21 mouse cellular contexts compared by ENCODE assay signal in genomic region chr3:94434305-94434704, GRCm38 (mm10). TPM values are rescaled to one million over a fixed set of nuclear protein-coding genes. Genes with fewer than 3 reads are reported as not detected.
"Had no signal": no experiment of that assay in that cellular context is flagged by ENCODE, and none has a peak within 500 bp of the region (broad histone marks: within the 10 kb centered on the region; RNA-seq: fewer than 3 reads in every experiment).

No protein-coding gene starts in this region.

- H3K9ac ChIP-seq: limb, embryonic 12.5 days; liver, embryonic 14.5 days; lung, embryonic 15.5 days; midbrain, embryonic 15.5 days; neural tube, embryonic 12.5 days; stomach, embryonic 15.5 days had no signal

- H3K9me3 ChIP-seq: limb, embryonic 12.5 days; lung, embryonic 15.5 days; megakaryocyte, embryonic 14.5 days; midbrain, embryonic 15.5 days; neural tube, embryonic 12.5 days; stomach, embryonic 15.5 days had no signal

- H3K4me3 ChIP-seq: layer of hippocampus, adult 2 months; limb, embryonic 12.5 days; lung, embryonic 15.5 days; megakaryocyte, embryonic 14.5 days; midbrain, embryonic 15.5 days; neural tube, embryonic 12.5 days; stomach, embryonic 15.5 days had no signal

- H3K4me1 ChIP-seq: limb, embryonic 12.5 days; lung, embryonic 15.5 days; midbrain, embryonic 15.5 days; neural tube, embryonic 12.5 days; stomach, embryonic 15.5 days had no signal

- H3K4me2 ChIP-seq: limb, embryonic 12.5 days; lung, embryonic 15.5 days; midbrain, embryonic 11.5 days; midbrain, embryonic 15.5 days; neural tube, embryonic 12.5 days; stomach, embryonic 15.5 days had no signal

- DNase-seq: kidney, postnatal 4 days; lung, postnatal 14 days; right cerebral cortex, postnatal 4 days; spleen, adult 18-20 months; thymus, postnatal 4 days had no signal

- H3K27me3 ChIP-seq: lung, embryonic 15.5 days; midbrain, embryonic 15.5 days; neural tube, embryonic 12.5 days; stomach, embryonic 15.5 days had no signal

- H3K27ac ChIP-seq: kidney, postnatal 0 days; layer of hippocampus, adult 2 months; limb, embryonic 12.5 days; liver, embryonic 14.5 days; lung, embryonic 15.5 days; macrophage; midbrain, embryonic 15.5 days; neural tube, embryonic 12.5 days; stomach, embryonic 15.5 days had no signal

- ATAC-seq: inflammation-experienced regulatory T-cells, adult 6 months; midbrain, embryonic 15.5 days had no signal

- H3K36me3 ChIP-seq: limb, embryonic 12.5 days; lung, embryonic 15.5 days; stomach, embryonic 15.5 days had no signal

RNA-seq across cellular contexts. Expression of gene Oaz3, which starts 9.4 kb away (rescaled TPM):
- total RNA-seq: layer of hippocampus, adult 2 months; layer of hippocampus, postnatal 10 days; left cerebral cortex, postnatal 36 days; monocyte, adult 5-6 weeks; neutrophil, adult 5-6 weeks had no signal
- polyA plus RNA-seq: macrophage; midbrain, embryonic 11.5 days had no signal

RNA-seq across cellular contexts. Expression of gene Lingo4, which starts 36.0 kb away (rescaled TPM):
- total RNA-seq: monocyte, adult 5-6 weeks; neutrophil, adult 5-6 weeks had no signal
- polyA plus RNA-seq: limb, embryonic 12.5 days; macrophage had no signal

RNA-seq across cellular contexts. Expression of gene Celf3, which starts 43.8 kb away (rescaled TPM):
- total RNA-seq: monocyte, adult 5-6 weeks had no signal
- polyA plus RNA-seq: macrophage had no signal
